In genomic region chr4:88721791-88722721, GRCm38 (mm10) we compare ENCODE assay signal across 7 mouse cellular contexts. TPM values are rescaled to one million over a fixed set of nuclear protein-coding genes. Genes with fewer than 3 reads are reported as not detected.
DNase-seq lines count a peak whose midpoint lies in the region; ATAC-seq lines count a peak whose summit lies in the region.

TSS of gene Gm26566 (plus strand) at chr4:88721805.
TSS of gene Klhl9 (minus strand) at chr4:88722465.

- WGBS in embryonic facial prominence, embryonic 11.5 days: under 1% methylated on average over 77 of the region's 82 CpGs
- under 1% methylated on average over 82 of the region's 82 CpGs for WGBS in limb, embryonic 11.5 days
- WGBS in midbrain, embryonic 14.5 days: under 1% methylated on average over 82 of the region's 82 CpGs

- H3K27me3 ChIP-seq in embryonic facial prominence, embryonic 11.5 days (ENCODE audit: control insufficient read depth, insufficient read depth, low read length): no peaks in the 10 kb centered on the region
- no peaks in the 10 kb centered on the region for H3K27me3 ChIP-seq in limb, embryonic 11.5 days (ENCODE audit: control insufficient read depth, insufficient read depth, low read length)
- H3K27me3 ChIP-seq in midbrain, embryonic 14.5 days (ENCODE audit: control insufficient read depth, insufficient read depth, low read length): no peaks in the 10 kb centered on the region

- peak within 1 kb of the TSS; percentile 94 for H3K27ac ChIP-seq in embryonic facial prominence, embryonic 11.5 days (replicated peaks; ENCODE audit: low read depth, low read length)
- peak within 1 kb of the TSS; percentile 91 for H3K27ac ChIP-seq in limb, embryonic 11.5 days (replicated peaks; ENCODE audit: low read depth, low read length)
- peak within 1 kb of the TSS; percentile 97 for H3K27ac ChIP-seq in midbrain, embryonic 14.5 days (replicated peaks; ENCODE audit: low read depth, low read length)

- H3K4me1 ChIP-seq in embryonic facial prominence, embryonic 11.5 days (ENCODE audit: control insufficient read depth, insufficient read depth, low read length): no peaks in the 10 kb centered on the region
- peaks cover 18% of the 10 kb centered on the region for H3K4me1 ChIP-seq in limb, embryonic 11.5 days (ENCODE audit: control insufficient read depth, insufficient read depth, low read length)
- peaks cover 33% of the 10 kb centered on the region for H3K4me1 ChIP-seq in midbrain, embryonic 14.5 days (ENCODE audit: control insufficient read depth, insufficient read depth, low read length)

- peak; percentile 97 for DNase-seq in adrenal gland, postnatal 14 days
- peak; percentile 98 for DNase-seq in embryonic facial prominence, embryonic 11.5 days (ENCODE audit: low spot score)
- peak; percentile 99 for DNase-seq in heart, adult 11 months
- peak; percentile 94 for DNase-seq in kidney, adult 18-20 months
- peak; percentile 95 for DNase-seq in limb, embryonic 11.5 days (ENCODE audit: low spot score)
- peak; percentile 98 for DNase-seq in midbrain, embryonic 14.5 days
- peak; percentile 81 to 83 for DNase-seq in spleen, adult 18-20 months

- peak within 1 kb of the TSS; percentile 96 for H3K4me3 ChIP-seq in embryonic facial prominence, embryonic 11.5 days (ENCODE audit: low read depth, low read length)
- peak within 1 kb of the TSS; percentile 77 for H3K4me3 ChIP-seq in limb, embryonic 11.5 days (ENCODE audit: low read depth, low read length)
- peak within 1 kb of the TSS; percentile 98 for H3K4me3 ChIP-seq in midbrain, embryonic 14.5 days (replicated peaks; ENCODE audit: low read depth, low read length)

- peak within 1 kb of the TSS; percentile 33 for H3K4me2 ChIP-seq in embryonic facial prominence, embryonic 11.5 days (ENCODE audit: low read depth, low read length)
- peak within 1 kb of the TSS; percentile 63 for H3K4me2 ChIP-seq in limb, embryonic 11.5 days (ENCODE audit: low read depth, severe bottlenecking)
- H3K4me2 ChIP-seq in midbrain, embryonic 14.5 days (ENCODE audit: low read length): peak within 1 kb of the TSS; percentile 93

- H3K36me3 ChIP-seq in embryonic facial prominence, embryonic 11.5 days (replicated peaks; ENCODE audit: control insufficient read depth, insufficient read depth, low read depth, low read length): no peaks in the 10 kb centered on the region; the same call in none of the 2 replicates
- H3K36me3 ChIP-seq in limb, embryonic 11.5 days (ENCODE audit: control insufficient read depth, insufficient read depth, low read length): no peaks in the 10 kb centered on the region; the same call in 1 of the 2 replicates
- H3K36me3 ChIP-seq in midbrain, embryonic 14.5 days (ENCODE audit: control insufficient read depth, insufficient read depth, low read length): peaks cover 11% of the 10 kb centered on the region

- H3K9me3 ChIP-seq in embryonic facial prominence, embryonic 11.5 days (replicated peaks; ENCODE audit: control insufficient read depth, low read length): no peaks in the 10 kb centered on the region
- no peaks in the 10 kb centered on the region for H3K9me3 ChIP-seq in limb, embryonic 11.5 days (ENCODE audit: control insufficient read depth, low read length)
- no peaks in the 10 kb centered on the region for H3K9me3 ChIP-seq in midbrain, embryonic 14.5 days (ENCODE audit: control insufficient read depth, low read length)

- peak within 1 kb of the TSS; percentile 99 for H3K9ac ChIP-seq in embryonic facial prominence, embryonic 11.5 days (replicated peaks; ENCODE audit: low read length)
- H3K9ac ChIP-seq in limb, embryonic 11.5 days (ENCODE audit: low read length): peak within 1 kb of the TSS; percentile 96
- peak within 1 kb of the TSS; percentile 98 for H3K9ac ChIP-seq in midbrain, embryonic 14.5 days (replicated peaks; ENCODE audit: low read length)

- ATAC-seq in embryonic facial prominence, embryonic 11.5 days (replicated peaks; ENCODE audit: insufficient number of reproducible peaks, low FRiP score, low TSS enrichment, low read depth): peak; percentile 95
- ATAC-seq in limb, embryonic 11.5 days (ENCODE audit: insufficient number of reproducible peaks, low FRiP score, low TSS enrichment, low read depth): peak; percentile 99
- ATAC-seq in midbrain, embryonic 14.5 days (ENCODE audit: low FRiP score, low TSS enrichment): peak; percentile 96

RNA-seq across cellular contexts. Expression of gene Gm26566, which starts in this region (rescaled TPM):
- 0.49 and 0.89 TPM in 2 replicates for total RNA-seq in adrenal gland, postnatal 14 days (2021)
- 1.6 and 1.7 TPM in 2 replicates for polyA plus RNA-seq in embryonic facial prominence, embryonic 11.5 days (2014; fragmentation: Nextera tagmentation; extraction: Ambion mirVana)
- 0.81 and 1.5 TPM in 2 replicates for polyA plus RNA-seq in limb, embryonic 11.5 days (2014; fragmentation: Nextera tagmentation; extraction: Ambion mirVana)
- polyA plus RNA-seq in midbrain, embryonic 14.5 days (2014; fragmentation: Nextera tagmentation; extraction: Ambion mirVana): 1.8 and 2.2 TPM in 2 replicates

RNA-seq across cellular contexts. Expression of gene Klhl9, which starts in this region (rescaled TPM):
- 72.3 and 74.9 TPM in 2 replicates for total RNA-seq in adrenal gland, postnatal 14 days (2021)
- polyA plus RNA-seq in embryonic facial prominence, embryonic 11.5 days (2014; fragmentation: Nextera tagmentation; extraction: Ambion mirVana): 162 and 180 TPM in 2 replicates
- 139 and 140 TPM in 2 replicates for polyA plus RNA-seq in limb, embryonic 11.5 days (2014; fragmentation: Nextera tagmentation; extraction: Ambion mirVana)
- 137 and 177 TPM in 2 replicates for polyA plus RNA-seq in midbrain, embryonic 14.5 days (2014; fragmentation: Nextera tagmentation; extraction: Ambion mirVana)

Comparison
In these comparisons a context has a peak if more than half of its experiments do, and no peak if none do; other contexts are left out.
1. Peak in every context shown above with its lines: DNase-seq, ATAC-seq, H3K4me3 ChIP-seq and H3K27ac ChIP-seq.
2. H3K4me2 ChIP-seq: peak in every context shown above with its lines; median percentile 93 in midbrain, embryonic 14.5 days; 63 in limb, embryonic 11.5 days; 33 in embryonic facial prominence, embryonic 11.5 days.